Mouse (Mus musculus): Measurements from ENCODE around the gene Cacna1f.

Cacna1f gene

DNA sequence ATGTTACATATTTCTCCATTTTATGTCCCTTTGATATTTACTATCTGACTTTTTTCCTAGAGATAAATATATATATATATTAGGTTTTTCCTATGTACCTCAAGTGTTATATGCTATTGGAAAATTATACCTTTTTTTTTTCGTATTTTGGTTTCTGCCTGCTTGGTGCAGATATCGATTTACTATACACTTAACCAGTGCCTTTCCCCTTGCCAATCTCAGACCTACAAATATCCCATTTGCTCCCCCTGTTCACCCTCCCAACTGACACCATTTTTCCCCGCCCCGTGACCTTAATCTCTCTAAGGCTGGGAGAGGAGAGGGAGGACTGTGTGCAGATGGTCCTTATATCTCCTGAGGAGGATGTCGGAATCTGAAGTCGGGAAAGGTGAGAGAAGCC, at the start of gene Cacna1f:
Gene Cacna1f (plus strand): TSS at position 301 of the 400 bp plus-strand sequence.
- DNase-seq: no peak

DNA sequence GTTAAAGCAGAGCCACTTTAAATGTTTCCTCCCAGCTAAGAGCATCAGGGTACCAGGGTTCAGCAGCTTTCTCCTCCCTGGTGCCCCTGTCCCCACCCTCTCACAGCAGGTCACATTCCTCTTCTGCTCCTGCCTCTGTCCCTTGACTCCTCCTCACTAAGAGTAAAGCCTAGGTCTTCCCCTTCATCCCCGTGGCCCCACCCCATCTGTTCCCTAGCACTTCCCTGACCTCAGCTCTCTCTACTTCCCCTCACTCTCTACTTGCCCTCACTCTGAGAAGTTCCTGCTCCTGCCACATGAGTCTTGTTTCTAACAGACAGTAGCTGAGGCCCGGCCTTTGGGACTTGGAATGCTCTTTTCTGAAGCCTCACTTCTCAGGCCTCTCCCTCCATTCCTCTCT, 43.8 kb upstream of the Cacna1f start:
- DNase-seq: no peak

DNA sequence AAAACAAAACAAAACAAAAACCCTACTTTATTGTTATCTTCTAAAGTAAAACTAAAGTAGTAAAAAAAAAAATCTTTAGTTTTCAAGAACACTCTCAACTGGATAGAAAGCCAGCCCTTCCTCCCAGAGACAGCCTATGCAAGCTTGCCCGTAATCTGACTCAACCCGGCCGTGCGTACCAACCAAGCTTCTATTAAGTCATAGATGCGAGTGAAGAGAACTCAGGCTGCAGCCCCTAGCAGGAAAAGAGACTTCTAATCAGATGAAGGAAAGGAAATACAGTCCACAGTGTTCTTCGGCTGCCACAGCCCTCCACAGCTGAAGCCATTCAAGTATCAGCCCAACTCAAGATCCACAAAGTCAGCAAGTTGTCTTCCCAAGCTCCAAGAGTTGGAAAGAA, 40.5 kb upstream of the Cacna1f start:
- DNase-seq: no peak

DNA sequence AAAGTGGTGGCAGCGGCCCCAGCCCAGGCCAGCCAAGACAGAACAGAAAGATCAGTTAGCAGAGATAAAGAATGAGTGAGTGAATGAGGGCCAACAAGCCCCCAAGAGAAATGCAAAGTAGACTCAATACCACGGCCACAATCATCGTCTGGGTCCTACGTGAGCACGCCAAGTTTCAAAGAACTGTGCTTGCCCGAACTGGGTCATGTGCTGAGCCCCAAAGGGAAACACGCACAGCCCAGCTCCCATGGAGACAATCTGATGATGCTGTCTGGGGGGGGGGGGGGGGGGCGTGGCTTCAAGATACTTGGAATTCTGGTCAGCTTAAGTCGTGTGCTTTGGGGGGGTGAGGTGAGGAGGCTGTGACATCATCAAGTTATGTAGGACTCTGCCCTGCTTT, 39.4 kb upstream of the Cacna1f start:
- no peak for DNase-seq

DNA sequence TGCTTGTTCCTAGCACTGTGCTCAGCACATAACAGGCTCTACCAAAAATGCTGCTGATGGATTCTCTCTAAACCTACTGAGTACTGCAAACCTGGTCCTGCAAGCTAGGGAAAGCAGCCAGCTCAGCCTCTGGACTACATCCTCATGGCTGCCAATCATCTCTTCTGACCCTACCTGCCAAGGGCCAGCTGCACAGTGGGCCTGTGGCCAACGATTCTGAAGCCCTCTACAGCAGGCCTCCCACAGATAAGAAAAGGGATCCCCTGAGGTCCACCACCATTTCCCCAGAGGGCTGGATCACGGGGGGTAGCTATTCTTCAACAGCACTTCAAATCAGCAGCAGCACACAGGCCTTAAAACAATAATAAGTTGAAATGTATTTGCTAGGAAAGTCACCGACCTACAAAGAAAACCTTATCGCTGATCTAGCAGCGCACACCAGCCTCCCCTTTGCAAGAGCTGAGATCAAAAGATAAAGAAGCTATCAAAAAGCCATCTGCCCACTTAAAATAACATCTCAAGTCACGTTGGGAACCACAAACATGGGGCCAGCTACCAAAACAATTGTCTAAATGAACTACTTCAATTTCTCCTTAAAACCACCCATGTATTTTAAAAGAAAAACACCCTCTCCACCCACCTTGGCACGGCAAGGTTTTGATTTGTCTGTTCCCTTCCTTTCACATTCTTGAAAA, 36.3 kb upstream of the Cacna1f start:
- no peak for DNase-seq

DNA sequence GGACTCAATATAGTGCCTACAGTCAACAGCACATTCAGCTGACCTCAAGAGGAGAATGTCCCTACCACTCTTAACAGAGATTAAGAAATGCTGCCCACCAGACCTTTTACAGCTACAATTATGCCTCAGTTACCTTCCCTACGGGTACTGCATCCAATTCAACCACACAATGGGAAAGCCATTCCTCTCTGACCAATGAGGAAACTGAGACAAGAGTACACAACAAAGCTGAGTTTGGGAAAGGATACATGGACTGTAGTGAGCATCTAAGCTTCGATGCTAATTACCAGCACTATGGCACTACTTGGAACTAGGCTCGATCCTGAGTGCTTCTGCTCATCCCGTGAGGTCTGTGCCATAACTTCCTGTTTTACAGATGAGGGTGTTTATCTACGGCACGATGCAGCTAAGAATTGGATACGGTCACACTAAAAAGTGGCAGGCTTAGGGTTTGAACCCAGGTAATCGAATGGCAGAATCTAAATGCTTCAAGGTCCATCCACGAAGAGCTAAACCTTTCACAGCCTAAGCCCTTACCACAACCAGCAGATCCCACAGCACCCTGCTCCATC, 35.2 kb upstream of the Cacna1f start:
- DNase-seq: no peak

DNA sequence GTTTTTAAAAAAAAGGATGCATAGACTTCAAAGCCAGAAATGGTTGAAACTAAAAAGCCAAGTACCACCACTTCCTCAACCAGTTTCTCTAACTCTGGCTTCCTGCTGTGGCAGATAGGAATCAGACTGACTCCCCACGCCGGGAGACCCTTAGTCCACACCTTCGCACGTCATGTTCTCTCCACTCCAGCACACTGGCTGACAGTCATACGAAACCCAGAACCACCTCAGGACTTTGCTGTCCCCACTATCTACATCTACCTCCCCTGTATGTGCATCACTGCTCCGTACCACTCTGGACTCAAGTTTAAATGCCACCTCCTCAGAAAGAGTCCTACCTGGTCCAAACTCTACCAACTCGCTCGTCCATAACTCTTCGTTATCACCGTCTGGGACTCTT, 34.4 kb upstream of the Cacna1f start:
- no peak for DNase-seq

DNA sequence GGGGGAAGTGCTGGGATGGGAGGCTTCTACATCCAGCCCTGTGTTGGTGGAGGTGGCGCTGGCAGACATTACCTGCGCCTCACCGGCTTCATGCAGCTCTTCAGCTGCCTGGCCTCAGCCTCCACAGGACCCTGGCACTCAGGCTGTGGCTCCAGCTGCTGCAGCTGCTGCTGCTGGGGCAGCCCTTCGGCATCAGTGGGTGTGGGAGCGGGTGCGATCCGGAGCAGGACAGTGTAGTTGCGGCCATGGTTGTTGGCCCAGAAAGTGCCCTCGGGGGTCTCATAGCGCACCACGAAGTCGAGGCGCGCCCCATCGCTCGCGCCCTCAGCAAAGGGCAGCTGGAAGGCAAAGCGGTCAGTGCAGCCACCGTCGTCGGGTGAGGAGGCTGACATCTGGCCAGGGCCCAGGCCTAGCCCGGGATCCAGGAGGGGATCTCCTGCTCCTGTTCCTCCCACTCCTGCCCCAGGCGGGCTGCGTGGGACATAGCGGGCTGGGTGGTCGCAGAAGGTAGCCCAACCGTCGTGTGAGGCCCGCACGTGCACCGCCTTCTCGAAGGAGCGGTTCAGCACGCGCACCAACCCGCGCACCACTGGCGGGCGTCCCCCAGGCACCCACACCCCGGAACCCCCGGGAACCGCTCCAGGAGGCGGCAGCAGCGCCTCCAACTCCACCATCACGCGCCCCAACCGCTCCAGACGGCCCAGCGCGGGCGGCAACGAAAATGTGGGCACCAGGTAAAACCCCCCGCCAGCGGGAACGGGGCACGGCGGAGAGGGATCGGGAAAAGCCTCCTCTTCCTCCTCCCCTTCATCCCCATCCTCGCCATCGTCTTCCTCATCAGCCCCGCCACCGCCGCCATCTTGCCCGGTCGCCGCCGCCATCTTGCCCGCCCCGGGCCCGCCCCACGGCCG, 33.5 kb upstream of the Cacna1f start, which contains the start of gene Foxp3:
Gene Foxp3 (plus strand): TSS at position 469 of the 911 bp plus-strand sequence.
- DNase-seq: peak; percentile 31

DNA sequence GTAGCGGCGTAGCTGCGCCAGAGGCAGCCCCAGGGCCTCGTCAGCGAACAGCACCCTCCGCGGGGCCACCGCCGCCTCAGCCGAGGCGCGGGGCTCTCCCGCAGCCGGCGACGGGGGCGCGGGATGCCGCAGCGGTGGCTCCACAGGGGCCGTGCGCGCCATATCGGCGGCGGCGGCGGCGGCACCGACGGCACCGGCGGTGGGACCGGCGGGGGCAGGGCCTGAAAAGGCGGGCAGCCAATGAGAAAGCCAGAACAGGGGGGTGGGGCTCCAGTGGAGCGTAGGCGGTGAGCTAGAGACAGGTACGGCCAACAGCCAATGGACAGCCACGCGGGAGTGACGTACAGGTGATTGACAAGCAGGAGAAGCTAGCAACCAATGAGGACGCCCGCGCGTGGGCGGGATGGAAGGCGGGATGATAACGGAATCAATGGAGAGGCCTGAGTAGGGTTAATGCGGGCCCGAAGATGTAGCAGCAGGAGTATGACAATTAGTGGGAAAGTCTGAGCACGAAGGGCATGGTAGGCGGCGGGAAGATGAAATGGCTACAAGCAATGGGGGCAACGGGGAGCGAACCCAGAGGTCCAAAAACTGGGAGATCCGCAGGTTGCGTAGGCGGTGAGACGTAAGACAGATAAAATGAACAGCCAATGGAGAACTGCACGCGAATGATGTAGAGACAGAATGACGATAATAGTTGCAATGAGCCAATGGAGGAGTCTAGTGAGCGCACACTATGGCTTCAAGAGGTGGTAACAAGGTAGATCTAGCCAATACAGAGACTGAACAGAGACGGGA, 32.6 kb upstream of the Cacna1f start, which contains the start of gene Ppp1r3f:
Gene Ppp1r3f (minus strand): TSS at position 197 of the 798 bp plus-strand sequence.
- DNase-seq: peak; percentile 93

DNA sequence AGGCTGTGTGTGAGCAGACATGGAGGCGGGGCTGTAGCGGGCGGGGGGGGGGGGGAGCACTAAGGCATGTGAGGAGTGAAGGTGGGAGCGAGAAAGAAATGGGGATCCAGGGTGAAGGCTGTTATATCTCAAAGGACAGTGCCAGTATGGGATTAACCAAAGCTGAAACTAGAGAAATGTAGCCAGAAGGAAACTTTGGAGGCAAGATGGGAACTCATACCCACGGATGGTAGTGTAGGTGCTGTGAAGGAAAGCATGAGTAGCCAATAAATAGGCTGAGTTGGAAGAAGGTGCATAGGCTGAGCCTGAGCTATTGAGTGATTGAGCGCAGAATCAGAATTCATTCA, 32.0 kb upstream of the Cacna1f start:
- DNase-seq: no peak

DNA sequence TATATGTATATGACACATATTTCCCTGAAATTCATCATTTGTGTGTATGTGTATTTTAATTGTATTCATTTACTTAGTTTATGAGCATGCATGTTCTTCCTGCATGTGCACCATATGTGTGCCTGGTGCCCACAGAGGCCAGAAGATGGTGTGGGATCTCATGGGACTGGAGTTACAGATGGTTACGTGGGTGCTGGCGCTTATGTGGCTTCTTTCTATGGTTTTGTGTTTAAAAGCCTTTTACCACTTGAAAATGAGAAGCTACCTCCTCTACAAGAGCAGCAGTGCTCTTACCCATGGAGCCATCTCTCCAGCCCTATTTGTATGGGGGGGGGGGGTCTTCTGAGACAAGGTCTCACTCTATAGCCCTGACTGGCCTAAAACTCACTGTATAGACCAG, 25.7 kb upstream of the Cacna1f start:
- no peak for DNase-seq

DNA sequence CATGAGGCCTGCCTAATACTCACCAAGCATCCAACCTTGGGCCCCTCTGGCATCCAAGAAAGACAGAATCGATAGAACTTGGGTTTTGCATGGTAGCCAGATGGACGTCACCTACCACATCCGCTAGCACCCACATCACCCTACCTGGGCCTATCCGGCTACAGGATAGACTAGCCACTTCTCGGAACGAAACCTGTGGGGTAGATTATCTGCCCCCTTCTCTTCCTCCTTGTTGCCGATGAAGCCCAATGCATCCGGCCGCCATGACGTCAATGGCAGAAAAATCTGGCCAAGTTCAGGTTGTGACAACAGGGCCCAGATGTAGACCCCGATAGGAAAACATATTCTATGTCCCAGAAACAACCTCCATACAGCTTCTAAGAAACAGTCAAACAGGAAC, 23.0 kb upstream of the Cacna1f start:
- no peak for DNase-seq

DNA sequence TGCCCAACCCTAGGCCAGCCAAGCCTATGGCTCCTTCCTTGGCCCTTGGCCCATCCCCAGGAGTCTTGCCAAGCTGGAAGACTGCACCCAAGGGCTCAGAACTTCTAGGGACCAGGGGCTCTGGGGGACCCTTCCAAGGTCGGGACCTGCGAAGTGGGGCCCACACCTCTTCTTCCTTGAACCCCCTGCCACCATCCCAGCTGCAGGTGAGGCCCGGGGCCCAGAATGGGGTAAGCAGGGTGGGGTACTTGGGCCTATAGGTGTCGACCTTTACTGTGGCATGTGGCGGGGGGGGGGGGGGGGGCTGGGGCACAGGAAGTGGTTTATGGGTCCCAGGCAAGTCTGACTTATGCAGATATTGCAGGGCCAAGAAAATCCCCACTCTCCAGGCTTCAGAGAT, 20.5 kb upstream of the Cacna1f start:
- no peak for DNase-seq

DNA sequence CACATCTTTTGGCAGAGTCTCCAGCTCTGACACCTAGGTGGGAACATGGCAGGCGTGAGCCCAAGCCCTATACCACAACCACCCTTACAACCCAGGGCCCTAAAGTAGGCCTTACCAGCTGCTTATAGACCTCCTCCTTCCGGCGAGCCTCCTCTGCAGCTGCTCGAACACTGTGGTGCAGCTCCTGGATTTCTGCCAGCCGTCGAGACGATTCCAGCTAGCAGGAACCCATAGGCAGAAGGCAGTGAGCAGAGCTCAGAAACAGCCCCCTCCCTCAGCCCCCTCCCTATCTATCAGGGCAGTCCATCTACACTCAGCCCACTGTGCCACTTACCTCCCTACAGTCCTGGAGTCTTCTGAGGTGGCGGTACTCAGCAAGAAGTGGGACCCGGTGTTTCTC, 11.5 kb upstream of the Cacna1f start:
- no peak for DNase-seq

DNA sequence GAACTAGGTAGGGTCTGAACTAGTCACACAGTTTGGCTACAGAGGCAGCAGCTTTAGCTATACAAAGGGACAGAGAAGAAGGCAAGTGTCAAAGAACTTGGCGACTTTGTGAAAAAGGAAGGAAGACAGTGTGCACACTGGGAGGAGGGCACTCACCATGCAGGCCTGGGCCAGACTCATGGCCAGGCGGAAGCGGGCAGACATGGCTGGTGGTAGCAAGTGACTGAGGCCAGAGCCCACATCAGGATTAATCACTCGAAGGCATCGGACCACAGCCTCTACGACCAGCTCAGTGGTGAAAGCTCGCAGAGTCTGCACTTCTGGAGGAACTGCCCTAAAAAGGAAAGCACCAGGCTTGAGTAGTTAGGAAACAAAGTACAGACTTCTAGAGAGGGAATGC, 2.9 kb upstream of the Cacna1f start:
- DNase-seq: no peak

DNA sequence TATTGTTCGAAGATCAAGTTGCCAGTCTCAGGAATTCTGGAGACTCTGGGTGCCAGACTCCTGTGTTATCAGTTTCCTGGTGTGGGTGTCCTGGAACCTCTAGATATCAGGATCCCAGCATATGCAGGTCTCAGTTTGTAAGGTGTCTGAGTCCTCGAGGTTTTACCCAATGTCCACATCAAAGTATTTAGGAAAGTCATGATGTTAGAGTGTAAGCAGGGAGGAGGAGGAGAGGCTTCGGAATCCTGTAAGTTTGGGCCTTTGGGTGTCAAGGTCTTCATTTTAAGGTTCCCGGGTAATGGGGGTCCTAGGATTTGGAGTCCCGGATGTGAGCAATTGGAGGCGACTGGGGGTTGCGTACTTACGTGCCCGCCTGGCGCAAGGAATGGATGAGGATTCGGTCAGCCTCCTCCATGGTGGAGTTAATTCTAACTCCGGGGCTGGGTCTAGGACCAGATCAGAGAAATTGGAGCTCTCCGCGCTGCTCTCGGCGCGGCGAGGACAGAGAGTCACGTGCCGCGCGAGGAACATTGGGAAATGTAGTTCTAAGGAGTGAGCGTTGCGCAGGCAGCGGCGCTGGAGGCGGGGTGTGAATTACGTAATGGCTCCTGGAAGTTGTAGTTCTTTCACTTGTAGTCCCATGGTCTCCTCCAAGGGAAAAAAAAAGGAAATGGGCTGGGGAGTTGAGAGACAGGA, 1.9 kb upstream of the Cacna1f start, which contains the start of gene Ccdc22:
Gene Ccdc22 (minus strand): TSS at position 639 of the 696 bp plus-strand sequence.
- DNase-seq: peak; percentile 91

DNA sequence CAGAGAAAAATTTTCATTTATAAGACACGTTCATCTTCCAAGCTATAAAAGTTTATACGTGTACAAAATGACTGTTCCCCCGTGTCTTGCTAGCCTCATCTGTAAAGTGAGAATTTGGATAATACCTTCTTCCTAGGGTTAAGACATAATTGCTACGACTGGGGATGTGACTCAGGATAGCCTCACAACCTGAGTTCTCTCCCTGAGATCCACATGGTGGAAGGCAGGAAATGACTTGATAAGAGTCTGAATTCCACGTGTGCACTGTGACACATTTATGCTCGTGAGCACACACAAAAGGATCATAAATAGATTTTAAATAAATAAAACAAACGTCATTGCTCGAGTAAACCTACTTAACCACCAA, 1.3 kb upstream of the Cacna1f start:
- DNase-seq: no peak

DNA sequence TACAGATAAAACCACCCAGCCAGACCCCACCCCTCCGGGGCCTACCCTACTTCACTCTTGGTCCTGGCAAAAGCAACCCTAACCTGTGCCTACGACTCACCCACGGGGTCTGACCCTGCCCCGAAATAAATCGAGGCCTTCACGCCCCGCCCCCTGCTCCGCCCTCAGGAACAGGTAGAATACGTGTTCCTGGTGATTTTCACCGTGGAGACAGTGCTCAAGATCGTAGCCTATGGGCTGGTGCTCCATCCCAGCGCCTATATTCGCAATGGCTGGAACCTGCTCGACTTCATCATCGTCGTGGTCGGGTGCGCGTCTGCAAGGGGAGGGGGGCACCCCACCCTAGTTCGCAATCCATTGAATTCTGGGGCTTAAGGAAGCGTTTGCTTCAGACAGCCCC, 3.2 kb downstream of the Cacna1f start:
- peak; percentile 1 for DNase-seq

DNA sequence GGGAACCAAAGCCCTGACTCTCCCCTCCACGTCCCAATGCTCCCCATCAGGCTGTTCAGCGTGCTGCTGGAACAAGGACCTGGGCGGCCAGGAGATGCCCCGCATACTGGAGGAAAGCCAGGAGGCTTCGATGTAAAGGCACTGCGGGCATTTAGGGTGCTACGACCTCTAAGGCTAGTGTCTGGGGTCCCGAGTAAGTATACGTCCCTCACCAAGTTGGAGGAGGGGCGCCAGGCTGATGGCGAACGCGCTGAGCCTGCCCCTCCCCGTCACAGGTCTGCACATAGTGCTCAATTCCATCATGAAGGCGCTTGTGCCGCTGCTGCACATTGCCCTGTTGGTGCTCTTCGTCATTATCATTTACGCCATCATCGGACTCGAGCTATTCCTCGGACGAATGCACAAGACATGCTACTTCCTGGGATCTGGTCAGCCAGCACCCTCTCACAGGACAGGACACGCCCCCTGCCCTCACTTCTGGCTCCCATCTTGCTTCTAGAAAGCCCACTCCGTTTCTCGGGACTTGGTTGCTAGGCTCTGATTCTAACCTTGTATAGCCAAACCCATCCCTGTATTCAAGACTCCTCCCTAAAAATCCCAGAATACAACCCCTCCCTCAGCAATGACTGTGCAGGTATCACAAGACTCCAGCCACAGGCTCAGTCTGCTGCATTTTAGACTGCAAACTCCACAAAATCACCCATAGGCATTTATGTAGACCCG, 3.8 kb downstream of the Cacna1f start:
- DNase-seq: peak; percentile 8

DNA sequence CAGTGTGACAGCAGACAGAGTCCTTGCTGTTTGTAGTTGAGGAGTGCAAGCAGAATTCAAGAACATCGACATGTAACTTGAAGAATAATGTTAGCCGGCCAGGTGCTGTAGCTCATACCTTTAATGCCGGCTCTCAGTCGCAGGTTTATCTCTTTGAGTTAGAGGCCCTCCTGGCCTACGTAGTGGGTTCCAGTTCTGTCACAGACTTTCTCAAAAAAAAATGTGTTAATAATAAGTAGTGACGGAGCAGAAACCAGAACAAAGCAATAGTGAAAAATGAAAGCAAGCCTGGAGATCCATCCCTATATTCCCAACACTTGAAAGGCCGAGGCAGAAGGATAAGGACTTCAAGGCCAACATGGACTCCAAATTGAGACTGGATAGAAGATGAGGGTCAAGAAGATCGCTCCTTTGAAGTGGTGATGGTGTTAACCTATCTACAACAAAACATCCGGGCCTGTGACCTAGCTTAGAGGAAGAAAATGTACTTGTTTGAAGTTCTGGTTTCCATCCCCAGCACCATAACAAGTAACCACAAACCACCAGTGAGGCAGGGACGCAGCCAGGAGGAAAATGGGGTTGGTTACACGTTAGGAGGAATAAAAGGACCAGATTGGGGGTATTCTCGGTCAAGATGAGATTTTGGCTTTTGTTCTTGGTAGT, 11.1 kb downstream of the Cacna1f start:
- no peak for DNase-seq

DNA sequence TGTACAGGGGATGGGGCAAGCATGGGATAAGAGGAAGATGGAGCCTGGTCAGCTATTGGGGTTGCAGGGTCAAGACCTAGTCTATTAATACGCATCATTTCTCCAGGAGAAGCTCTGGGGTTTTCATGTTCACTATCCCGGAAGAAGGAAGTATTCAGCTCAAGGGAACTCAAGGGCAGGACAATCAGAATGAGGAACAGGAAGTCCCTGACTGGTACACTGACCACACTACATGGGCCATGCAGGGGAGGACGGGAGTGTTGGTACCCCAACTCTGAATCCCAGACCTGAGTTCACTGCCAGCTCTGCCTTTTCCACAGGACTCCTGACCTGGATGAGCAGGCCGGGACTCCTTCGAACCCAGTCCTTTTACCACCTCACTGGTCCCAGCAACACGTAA, 25.7 kb downstream of the Cacna1f start:
- DNase-seq: no peak

Data from embryo, embryonic 11 days (tissue).